9 mouse cellular contexts compared by ENCODE assay signal in the genomic region with DNA sequence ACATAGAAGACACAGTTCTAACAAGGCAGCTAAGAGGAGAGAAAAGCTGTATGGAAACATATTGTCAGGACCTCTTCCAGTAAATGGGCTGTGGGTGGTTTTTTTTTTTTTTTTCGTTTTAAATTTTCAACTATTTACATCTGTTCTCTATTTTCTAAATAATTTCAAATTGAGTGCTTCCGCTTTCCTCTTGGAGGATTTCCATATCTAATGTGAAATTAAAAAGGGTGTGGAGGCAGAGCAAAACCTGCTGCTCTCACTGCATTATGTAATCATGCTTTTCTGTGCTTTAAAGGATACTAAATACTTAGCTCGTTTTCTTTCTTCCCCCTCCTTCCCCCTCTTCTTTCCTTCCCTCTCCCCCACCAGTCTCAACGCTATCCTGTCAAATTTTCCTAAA.
"Had no signal": no experiment of that assay in that cellular context is flagged by ENCODE, and none has a peak within 500 bp of the region (broad histone marks: within the 10 kb centered on the region; RNA-seq: fewer than 3 reads in every experiment).

No protein-coding gene starts in this region.

- DNase-seq: lung, postnatal 14 days; right cerebral cortex, postnatal 14 days; thymus, postnatal 36 days had no signal

- H3K27ac ChIP-seq: kidney, postnatal 0 days; limb, embryonic 15.5 days; liver, embryonic 15.5 days; midbrain, embryonic 12.5 days; stomach, postnatal 0 days had no signal

- H3K27me3 ChIP-seq: limb, embryonic 15.5 days; liver, embryonic 15.5 days had no signal

- H3K9me3 ChIP-seq: limb, embryonic 15.5 days; liver, embryonic 15.5 days; midbrain, embryonic 12.5 days had no signal

- H3K4me1 ChIP-seq: limb, embryonic 15.5 days had no signal

- H3K4me3 ChIP-seq: limb, embryonic 15.5 days; liver, embryonic 15.5 days; midbrain, embryonic 12.5 days had no signal

- H3K4me2 ChIP-seq: limb, embryonic 15.5 days; liver, embryonic 15.5 days; midbrain, embryonic 12.5 days had no signal

- H3K36me3 ChIP-seq: limb, embryonic 15.5 days; liver, embryonic 15.5 days; midbrain, embryonic 12.5 days had no signal

- ATAC-seq: midbrain, embryonic 16.5 days had no signal

- H3K9ac ChIP-seq: limb, embryonic 15.5 days; liver, embryonic 15.5 days; midbrain, embryonic 12.5 days had no signal
